Comparison of ENCODE assay signal across 8 mouse cellular contexts in genomic region chr8:110687726-110688125, GRCm38 (mm10). TPM values are rescaled to one million over a fixed set of nuclear protein-coding genes. Genes with fewer than 3 reads are reported as not detected.
DNase-seq lines count a peak whose midpoint lies in the region; ATAC-seq and TF ChIP-seq lines count a peak whose summit lies in the region.

No protein-coding gene starts in this region.

- H3K9ac ChIP-seq in neural tube, embryonic 15.5 days (replicated peaks) = no peak overlapping the region
- H3K9ac ChIP-seq in heart, postnatal 0 days (replicated peaks; ENCODE audit: low read depth, low read length) = no peak overlapping the region
- no peak overlapping the region for H3K9ac ChIP-seq in stomach, embryonic 15.5 days

- TF ChIP-seq EP300 in heart, postnatal 0 days (IDR thresholded peaks at IDR 0.05; ENCODE audit: low read depth) = no peak

- H3K9me3 ChIP-seq in neural tube, embryonic 15.5 days (replicated peaks) = no peaks in the 10 kb centered on the region
- H3K9me3 ChIP-seq in heart, postnatal 0 days (replicated peaks; ENCODE audit: control insufficient read depth, low read length) = no peaks in the 10 kb centered on the region
- no peaks in the 10 kb centered on the region for H3K9me3 ChIP-seq in stomach, embryonic 15.5 days

- peak; percentile 61 for DNase-seq in cerebellum, adult 11-12 months
- no peak for DNase-seq in cerebellum, postnatal 36 days
- no peak for DNase-seq in neural tube, embryonic 10.5 days (ENCODE audit: extremely low spot score, low spot score)
- DNase-seq in heart, postnatal 0 days (ENCODE audit: low spot score) = peak; percentile 59
- DNase-seq in left cerebral cortex, postnatal 14 days (ENCODE audit: low spot score in 2 of 2) = peak; percentile 63 to 71
- no peak for DNase-seq in thymus, postnatal 14 days

- 79% methylated on average over 5 of the region's 5 CpGs for WGBS in neural tube, embryonic 15.5 days
- WGBS in heart, postnatal 0 days = 33% methylated on average over 5 of the region's 5 CpGs
- 64% methylated on average over 5 of the region's 5 CpGs for WGBS in stomach, embryonic 15.5 days

- H3K4me2 ChIP-seq in neural tube, embryonic 15.5 days = no peak overlapping the region
- H3K4me2 ChIP-seq in heart, postnatal 0 days (ENCODE audit: low read depth, low read length) = no peak overlapping the region
- H3K4me2 ChIP-seq in stomach, embryonic 15.5 days = no peak overlapping the region

- H3K4me1 ChIP-seq in neural tube, embryonic 15.5 days = no peaks in the 10 kb centered on the region
- peaks cover 15% of the 10 kb centered on the region for H3K4me1 ChIP-seq in heart, postnatal 0 days (ENCODE audit: control insufficient read depth, insufficient read depth)
- no peaks in the 10 kb centered on the region for H3K4me1 ChIP-seq in stomach, embryonic 15.5 days

- no peak overlapping the region for H3K4me3 ChIP-seq in neural tube, embryonic 15.5 days (replicated peaks)
- no peak overlapping the region for H3K4me3 ChIP-seq in heart, postnatal 0 days (ENCODE audit: low read depth, low read length)
- H3K4me3 ChIP-seq in stomach, embryonic 15.5 days (replicated peaks) = no peak overlapping the region

- H3K27ac ChIP-seq in neural tube, embryonic 15.5 days (replicated peaks) = peak overlapping the region; percentile 28; the same call in 1 of the 2 replicates
- peak overlapping the region; percentile 14 for H3K27ac ChIP-seq in heart, postnatal 0 days (ENCODE audit: low read depth)
- 0 out of 2 replicates have a peak overlapping the region, but pooled peaks have one; percentile 16 for H3K27ac ChIP-seq in stomach, embryonic 15.5 days

- H3K27me3 ChIP-seq in neural tube, embryonic 15.5 days (replicated peaks) = no peaks in the 10 kb centered on the region
- no peaks in the 10 kb centered on the region for H3K27me3 ChIP-seq in heart, postnatal 0 days (ENCODE audit: control insufficient read depth, insufficient read depth, low read length)
- no peaks in the 10 kb centered on the region for H3K27me3 ChIP-seq in stomach, embryonic 15.5 days (replicated peaks)

- no peak for TF ChIP-seq CTCF in heart, postnatal 0 days (IDR thresholded peaks at IDR 0.05; ENCODE audit: low read depth)

- no peak for ATAC-seq in neural tube, embryonic 15.5 days (ENCODE audit: low FRiP score)
- peak; percentile 64 for ATAC-seq in heart, postnatal 0 days (ENCODE audit: insufficient read depth, low read depth)
- ATAC-seq in stomach, embryonic 15.5 days (ENCODE audit: insufficient read depth, low FRiP score, low read depth) = peak; percentile 37; the same call in 1 of the 2 replicates

- intact Hi-C loops in left cerebral cortex, postnatal 14 days (cut with DNase I) = no loop called here

- peaks cover 36% of the 10 kb centered on the region for H3K36me3 ChIP-seq in neural tube, embryonic 15.5 days
- H3K36me3 ChIP-seq in heart, postnatal 0 days (replicated peaks; ENCODE audit: control insufficient read depth, insufficient read depth, low read length) = peaks cover 14% of the 10 kb centered on the region; the same call in 1 of the 2 replicates
- peaks cover 7% of the 10 kb centered on the region; the same call in 1 of the 2 replicates for H3K36me3 ChIP-seq in stomach, embryonic 15.5 days

RNA-seq across cellular contexts. Expression of gene Mtss1l, which starts 33.5 kb away (rescaled TPM):
- polyA plus RNA-seq in neural tube, embryonic 15.5 days (2015; fragmentation: Nextera tagmentation; extraction: Ambion mirVana) = 21.2 and 31.8 TPM in 2 replicates
- total RNA-seq in heart, postnatal 0 days (2014; rRNA removed; ENCODE audit: low replicate concordance) = 11.3 and 12.6 TPM in 2 replicates
- 4.1 and 5.1 TPM in 2 replicates for polyA plus RNA-seq in heart, postnatal 0 days (2015; fragmentation: Nextera tagmentation; extraction: Ambion mirVana)
- 100 to 1,000 TPM; 184 to 221 TPM for total RNA-seq in left cerebral cortex, postnatal 14 days (2021)
- polyA plus RNA-seq in stomach, embryonic 15.5 days (2015; fragmentation: Nextera tagmentation; extraction: Ambion mirVana) = 15.9 and 16.2 TPM in 2 replicates

Comparison
In these comparisons a context has a peak if more than half of its experiments do, and no peak if none do; other contexts are left out.
1. DNase-seq: peak in cerebellum, adult 11-12 months (single experiment), heart, postnatal 0 days (single experiment) and left cerebral cortex, postnatal 14 days (2 of 2); none in cerebellum, postnatal 36 days (0 of 2), neural tube, embryonic 10.5 days (single experiment) and thymus, postnatal 14 days (single experiment).
2. Peak in every context shown above with its lines, with median percentiles within 50 percentile points of each other: H3K27ac ChIP-seq.